Mouse (Mus musculus): ENCODE measurements around the gene Gm10277.
"Not testable (repeated sequence)": the region's sequence is repeated elsewhere in the genome, so short reads cannot be mapped to it uniquely, and the experiment has no call there.

The Gm10277 gene

GRCm38 (mm10) chr11:77770346-77770745 is 17.2 kb downstream of the Gm10277 start:
- no peak for DNase-seq (ENCODE audit: low spot score)

GRCm38 (mm10) chr11:77769496-77769895 is 18.1 kb downstream of the Gm10277 start:
- no peak for DNase-seq (ENCODE audit: low spot score)

- DNase-seq (ENCODE audit: low spot score): peak; percentile 79
Measured at GRCm38 (mm10) chr11:77766351-77767001, 21.1 kb downstream of the Gm10277 start.

GRCm38 (mm10) chr11:77765459-77765777 is 22.1 kb downstream of the Gm10277 start:
- DNase-seq (ENCODE audit: low spot score): no peak

- no peak for DNase-seq (ENCODE audit: low spot score)
Measured at GRCm38 (mm10) chr11:77764694-77765458, 22.7 kb downstream of the Gm10277 start.

- DNase-seq (ENCODE audit: low spot score): peak; percentile 78
Measured at GRCm38 (mm10) chr11:77763673-77764340, 23.7 kb downstream of the Gm10277 start.

GRCm38 (mm10) chr11:77762783-77763672 is 24.5 kb downstream of the Gm10277 start, which contains the start of gene Myo18a:
Gene Myo18a (plus strand): TSS chr11:77763246.
- DNase-seq (ENCODE audit: low spot score): peak; percentile 80

GRCm38 (mm10) chr11:77760031-77760430 is 27.5 kb downstream of the Gm10277 start:
- no peak for DNase-seq (ENCODE audit: low spot score)

- no peak for DNase-seq (ENCODE audit: low spot score)
Measured at GRCm38 (mm10) chr11:77753469-77753868, 34.1 kb downstream of the Gm10277 start.

GRCm38 (mm10) chr11:77752525-77752924 is 35.0 kb downstream of the Gm10277 start:
- no peak for DNase-seq (ENCODE audit: low spot score)

GRCm38 (mm10) chr11:77748996-77749395 is 38.6 kb downstream of the Gm10277 start:
- no peak for DNase-seq (ENCODE audit: low spot score)

GRCm38 (mm10) chr11:77747103-77747502 is 40.4 kb downstream of the Gm10277 start:
- DNase-seq (ENCODE audit: low spot score): not testable (repeated sequence)

GRCm38 (mm10) chr11:77746652-77747051 is 40.9 kb downstream of the Gm10277 start:
- no peak for DNase-seq (ENCODE audit: low spot score)

GRCm38 (mm10) chr11:77743966-77744365 is 43.6 kb downstream of the Gm10277 start:
- DNase-seq (ENCODE audit: low spot score): no peak

- no peak for DNase-seq (ENCODE audit: low spot score)
Measured at GRCm38 (mm10) chr11:77738555-77738954, 49.0 kb downstream of the Gm10277 start.

GRCm38 (mm10) chr11:77737289-77737688 is 50.3 kb downstream of the Gm10277 start:
- peak; percentile 93 for DNase-seq (ENCODE audit: low spot score)

Data from embryo, embryonic 10 days (tissue).